Mouse (Mus musculus) megakaryocyte-erythroid progenitor cell, adult 5-6 weeks (primary cell): Measurements from ENCODE around the gene Pnmal1. TPM values are rescaled to one million over a fixed set of nuclear protein-coding genes. Genes with fewer than 3 reads are reported as not detected.

Experiments used
- ATAC-seq: replicated peaks from 2 replicates; pipeline ENCODE4 v1.8.0; 2016; ENCODE audit warnings: mild to moderate bottlenecking, inconsistent platforms; ENCODE audit not compliant: severe bottlenecking, poor library complexity, low FRiP score, low TSS enrichment
- total RNA-seq, 2 experiments: library from RNA; stranded (forward) in 1 of 2; stranded (reverse) in 1 of 2; fragments of 200-1000, 215-1000 nt in 1 of 2; fragments of >200 nt in 1 of 2; fragmentation: Nextera tagmentation in 1 of 2; gene quantifications; 2 replicates each; pipeline ENCODE4 v1.2.3; 2014 to 2017

The Pnmal1 gene
- total RNA-seq, 2 experiments from 2014 or later, result not detected

DNA sequence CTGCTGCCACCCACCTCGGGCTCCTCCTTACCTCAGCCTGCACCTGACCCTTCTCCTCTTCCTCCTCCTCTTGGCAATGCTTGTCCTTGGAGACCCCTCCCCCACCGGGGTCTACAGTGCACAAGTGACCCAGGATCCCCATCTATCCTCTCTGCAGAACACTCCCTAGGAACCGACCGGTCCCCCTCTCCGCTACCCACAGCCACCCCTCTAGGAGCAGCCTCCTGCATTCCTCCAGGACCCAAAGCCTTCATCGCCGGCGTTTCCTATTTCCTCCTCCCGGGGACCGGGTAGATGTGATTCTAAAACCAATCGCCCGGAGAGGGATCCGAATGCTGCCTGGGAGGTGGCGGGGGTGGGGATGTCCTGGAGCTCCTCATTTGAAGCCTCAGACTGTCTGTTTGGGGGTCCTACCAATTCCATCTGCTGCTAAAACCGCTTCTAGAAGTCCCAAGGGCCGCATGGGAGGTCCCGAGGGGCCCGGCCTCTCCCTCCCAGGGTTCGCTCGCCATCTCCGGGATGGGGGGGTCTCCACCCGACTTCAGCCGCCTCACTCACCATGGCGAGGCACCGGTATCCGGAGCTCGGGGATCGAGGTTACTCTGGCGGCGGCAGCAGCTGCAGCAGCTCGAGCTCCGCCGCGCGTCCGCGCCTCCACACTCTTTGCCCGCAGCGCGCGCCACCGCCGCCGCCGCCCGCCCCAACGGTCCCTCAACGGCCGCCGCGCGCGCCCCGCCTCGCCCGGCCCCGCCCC is 36.0 kb upstream of the Pnmal1 start:
- peak; percentile 8 for ATAC-seq

DNA sequence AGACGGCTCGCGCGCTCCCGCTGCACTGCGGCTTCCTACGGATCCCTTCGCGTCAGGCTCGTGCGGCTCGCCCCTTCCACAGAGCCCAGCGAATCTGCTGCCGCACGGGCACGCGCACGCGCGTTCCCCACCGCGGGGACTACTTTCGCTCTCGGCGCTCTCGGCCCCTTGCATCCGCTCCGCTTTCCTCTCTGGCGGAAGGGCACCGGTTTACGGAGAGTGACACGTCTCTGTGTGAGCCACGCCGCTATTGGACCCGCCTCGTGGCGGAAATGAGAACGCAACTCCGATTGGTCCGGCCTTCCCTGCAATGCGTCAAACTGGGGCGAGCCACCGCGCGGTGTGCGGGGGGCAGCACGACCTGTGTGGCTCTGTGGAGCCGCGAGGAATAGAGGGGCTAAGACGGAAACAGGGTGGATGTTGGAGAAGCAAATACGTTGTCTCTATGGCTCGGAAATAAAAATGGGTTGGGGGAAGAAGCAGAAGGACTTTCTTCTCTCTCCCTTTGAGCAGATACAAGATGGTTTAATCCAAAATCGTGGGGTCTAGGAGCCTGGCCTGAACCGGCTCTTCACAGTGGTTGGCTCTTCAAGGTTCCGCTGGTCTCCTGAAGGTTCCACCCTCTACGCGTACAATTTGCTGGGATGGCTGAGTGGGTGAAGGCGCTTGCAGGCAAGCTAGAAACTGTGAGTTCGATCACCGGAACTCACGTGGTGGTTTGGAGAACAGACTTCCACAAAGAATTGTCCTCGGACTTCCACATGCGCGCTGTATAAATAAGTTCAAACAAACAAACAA is 35.2 kb upstream of the Pnmal1 start, which contains the start of gene Calm3:
Calm3 (minus strand) TSS at position 78 of the 798 bp plus-strand sequence.
- ATAC-seq, result peak; percentile 80

DNA sequence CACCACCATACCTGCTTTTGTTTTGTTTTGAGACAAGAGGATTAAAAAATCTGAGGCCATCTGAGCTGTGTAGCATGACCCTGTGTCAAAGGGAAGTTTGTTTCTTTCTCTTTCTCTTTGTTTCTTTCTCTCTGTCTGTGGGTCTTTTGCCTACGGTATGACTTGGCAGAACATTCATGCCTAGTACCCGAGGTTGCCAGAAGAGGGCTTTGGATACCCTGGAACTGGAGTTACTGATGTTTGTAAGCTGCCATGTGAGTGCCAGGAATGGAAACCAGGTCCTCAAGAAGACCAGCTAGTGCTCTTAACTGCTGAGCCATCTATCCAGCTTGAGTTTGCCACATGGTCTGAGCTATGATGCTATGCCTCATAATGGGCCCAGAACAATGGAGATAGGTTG is 31.1 kb upstream of the Pnmal1 start:
- ATAC-seq, result no peak

DNA sequence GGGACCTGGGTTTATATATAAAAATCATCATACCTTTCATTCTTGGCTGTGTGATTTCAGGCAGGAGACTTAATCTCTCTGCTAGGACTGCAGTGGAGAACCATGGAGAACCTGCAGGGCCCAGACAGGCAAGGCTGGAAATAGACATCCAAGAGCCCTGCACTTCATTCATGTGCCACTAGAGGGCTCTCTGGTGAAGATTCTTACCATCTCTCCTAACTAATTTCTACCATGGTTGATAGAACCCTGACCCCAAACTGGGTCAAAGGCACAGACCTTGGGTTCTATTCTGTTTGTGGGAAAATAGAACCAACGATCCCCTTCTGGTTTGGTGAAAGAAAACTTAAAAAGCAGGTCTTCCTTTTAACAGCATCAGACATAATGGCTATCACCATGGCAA is 28.6 kb upstream of the Pnmal1 start:
- peak; percentile 71 for ATAC-seq

GRCm38 (mm10) chr7:16931968-16932627 is 27.4 kb upstream of the Pnmal1 start:
- ATAC-seq, result peak; percentile 77

DNA sequence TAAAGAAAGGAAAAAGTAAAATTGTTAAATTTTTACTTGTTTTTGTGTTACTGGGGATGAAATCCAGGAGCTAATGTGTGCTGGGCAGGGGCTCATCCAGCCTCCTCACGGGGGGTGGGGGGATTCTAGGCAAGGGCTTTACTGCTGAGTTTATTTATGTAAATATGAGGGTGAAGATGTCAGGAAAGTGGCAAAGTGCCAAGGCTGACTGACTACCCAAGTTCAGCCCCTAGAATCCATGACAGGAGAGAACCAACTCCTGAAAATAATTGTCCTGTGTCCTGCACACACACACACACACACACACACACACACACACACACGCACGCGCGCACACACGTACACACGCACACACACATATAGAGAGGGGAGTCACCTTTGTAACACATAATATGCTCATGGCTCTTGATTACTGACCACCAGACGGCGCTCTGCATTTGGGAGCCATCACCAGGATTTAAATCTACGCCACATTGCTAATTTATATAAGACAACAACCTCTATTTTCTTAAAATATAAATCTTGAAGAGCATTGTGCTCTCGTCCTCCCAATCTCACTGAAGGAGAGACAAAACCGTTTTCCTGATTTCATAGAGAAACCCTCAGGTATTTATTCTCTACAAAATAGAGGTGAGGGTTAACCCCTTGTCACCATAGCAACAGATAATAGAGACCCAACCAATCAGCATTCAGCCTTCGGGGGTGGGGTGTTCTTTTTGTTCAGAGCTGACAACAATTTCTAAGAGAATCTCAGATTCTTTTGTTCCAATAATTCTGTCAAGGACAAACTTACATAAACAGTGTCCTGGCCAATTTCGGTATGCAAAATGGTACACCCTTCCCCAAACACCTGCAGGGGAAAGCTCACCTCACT is 26.5 kb upstream of the Pnmal1 start:
- ATAC-seq, result peak; percentile 43; the same call in 1 of the 2 replicates

DNA sequence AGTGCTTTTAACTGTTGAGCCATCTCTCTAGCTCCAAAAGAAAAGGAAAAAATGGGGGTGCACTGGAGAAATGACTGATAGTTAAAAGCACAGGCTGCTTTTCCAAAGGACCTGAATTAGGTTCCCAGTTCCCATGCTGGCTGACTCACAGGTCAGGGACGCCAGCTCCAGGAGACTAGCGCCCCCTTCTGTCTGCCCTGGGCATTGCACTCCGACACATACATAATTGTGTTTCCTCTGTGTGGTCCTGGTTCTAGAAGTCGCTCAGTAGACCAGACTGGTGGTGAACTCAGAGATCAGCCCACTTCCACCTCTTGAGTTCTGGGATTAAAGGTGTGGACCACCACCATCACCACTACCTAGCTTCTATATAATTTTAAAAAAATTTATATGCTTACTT is 22.2 kb upstream of the Pnmal1 start:
- no peak for ATAC-seq

DNA sequence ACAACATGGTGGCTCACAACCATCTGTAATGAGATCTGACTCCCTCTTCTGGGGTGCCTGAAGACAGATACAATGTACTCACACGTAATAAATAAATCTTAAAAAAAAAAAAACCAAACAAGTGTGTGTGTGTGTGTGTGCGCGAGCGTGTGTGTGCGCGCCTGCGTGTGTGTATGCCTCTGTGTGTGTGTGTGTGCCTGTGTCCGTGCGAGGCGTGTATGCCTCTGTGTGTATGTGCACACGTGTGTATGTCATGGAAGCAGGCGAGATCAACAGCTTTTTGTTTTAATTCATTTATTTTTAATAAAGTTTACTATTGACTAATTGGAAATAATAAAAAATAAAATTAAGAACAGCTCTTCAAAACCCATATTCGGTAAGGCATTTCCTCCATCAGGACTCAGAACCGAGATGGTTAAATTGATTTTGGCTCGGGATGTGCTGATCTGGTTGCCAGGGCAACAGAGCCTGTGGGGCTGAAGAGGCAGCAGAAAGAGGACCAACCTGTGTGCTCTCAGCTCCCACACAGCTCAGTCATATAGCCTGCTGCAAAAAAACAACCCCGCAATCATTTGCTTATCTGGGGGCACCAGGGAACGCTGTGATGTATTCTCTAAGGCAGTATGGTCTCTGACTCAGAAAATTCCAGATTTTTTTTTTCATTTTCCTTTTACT is 21.2 kb upstream of the Pnmal1 start:
- no peak for ATAC-seq

DNA sequence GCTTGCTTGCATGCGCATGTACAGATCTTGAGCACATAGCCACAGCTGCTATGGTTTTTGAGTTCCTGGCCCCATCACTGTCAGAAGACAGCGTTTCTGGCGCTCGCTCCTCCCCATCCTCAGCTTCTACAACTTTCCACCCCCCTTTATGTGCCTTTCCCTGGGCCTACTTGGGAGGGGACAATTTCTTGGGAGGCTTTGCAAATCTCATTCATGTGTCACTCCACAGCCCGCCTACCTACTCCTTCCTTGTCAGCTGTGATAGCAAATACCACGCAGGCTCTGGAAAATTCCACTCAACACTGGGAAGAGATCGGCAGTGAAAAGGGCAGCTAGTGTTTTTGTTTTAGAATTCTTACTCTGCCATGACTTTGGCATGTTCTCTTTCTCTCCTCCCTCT is 19.2 kb upstream of the Pnmal1 start:
- ATAC-seq, result no peak

GRCm38 (mm10) chr7:16942861-16943260 is 16.6 kb upstream of the Pnmal1 start:
- no peak for ATAC-seq

DNA sequence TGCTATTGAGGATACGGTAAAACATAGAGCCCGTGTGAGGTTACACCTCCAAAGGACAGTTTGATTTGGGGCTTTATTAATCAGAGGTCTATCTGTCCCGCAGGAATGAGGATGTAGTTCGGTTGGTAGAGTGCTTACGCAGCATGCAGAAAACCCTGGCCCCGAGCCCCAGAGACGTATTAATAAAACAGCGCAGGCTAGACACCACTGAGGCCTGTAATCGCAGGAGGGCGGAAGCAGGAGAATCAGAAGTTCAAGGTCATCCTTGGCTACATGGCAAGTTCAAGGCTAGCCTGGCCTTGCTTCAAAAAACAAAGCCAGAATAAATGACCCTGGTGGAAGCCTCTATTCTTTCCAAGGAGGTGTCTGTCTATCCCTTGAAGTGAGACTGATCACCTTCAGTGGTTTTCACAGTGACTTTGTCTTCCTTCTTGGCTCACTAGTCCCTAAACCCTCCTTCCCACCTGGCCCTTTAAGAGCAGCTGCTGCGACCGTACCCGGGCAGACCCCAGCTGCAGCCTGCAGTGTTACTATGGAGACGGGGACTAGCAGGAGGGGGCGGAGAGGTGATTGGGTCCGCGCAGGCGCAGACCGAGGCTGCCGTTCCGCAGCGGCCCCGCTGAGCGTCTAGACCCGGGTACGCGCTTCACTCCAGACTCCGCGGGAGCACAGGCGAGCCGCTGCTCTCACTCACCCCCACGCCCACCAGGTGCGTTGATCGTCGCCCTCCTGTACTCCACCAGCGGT is 15.2 kb upstream of the Pnmal1 start, which contains the start of gene Pnmal2:
Pnmal2 (plus strand) TSS at position 622 of the 747 bp plus-strand sequence.
- ATAC-seq, result peak; percentile 51; the same call in 1 of the 2 replicates

GRCm38 (mm10) chr7:16944808-16945315 is 14.6 kb upstream of the Pnmal1 start:
- no peak for ATAC-seq

GRCm38 (mm10) chr7:16945419-16945818 is 14.1 kb upstream of the Pnmal1 start:
- no peak for ATAC-seq

DNA sequence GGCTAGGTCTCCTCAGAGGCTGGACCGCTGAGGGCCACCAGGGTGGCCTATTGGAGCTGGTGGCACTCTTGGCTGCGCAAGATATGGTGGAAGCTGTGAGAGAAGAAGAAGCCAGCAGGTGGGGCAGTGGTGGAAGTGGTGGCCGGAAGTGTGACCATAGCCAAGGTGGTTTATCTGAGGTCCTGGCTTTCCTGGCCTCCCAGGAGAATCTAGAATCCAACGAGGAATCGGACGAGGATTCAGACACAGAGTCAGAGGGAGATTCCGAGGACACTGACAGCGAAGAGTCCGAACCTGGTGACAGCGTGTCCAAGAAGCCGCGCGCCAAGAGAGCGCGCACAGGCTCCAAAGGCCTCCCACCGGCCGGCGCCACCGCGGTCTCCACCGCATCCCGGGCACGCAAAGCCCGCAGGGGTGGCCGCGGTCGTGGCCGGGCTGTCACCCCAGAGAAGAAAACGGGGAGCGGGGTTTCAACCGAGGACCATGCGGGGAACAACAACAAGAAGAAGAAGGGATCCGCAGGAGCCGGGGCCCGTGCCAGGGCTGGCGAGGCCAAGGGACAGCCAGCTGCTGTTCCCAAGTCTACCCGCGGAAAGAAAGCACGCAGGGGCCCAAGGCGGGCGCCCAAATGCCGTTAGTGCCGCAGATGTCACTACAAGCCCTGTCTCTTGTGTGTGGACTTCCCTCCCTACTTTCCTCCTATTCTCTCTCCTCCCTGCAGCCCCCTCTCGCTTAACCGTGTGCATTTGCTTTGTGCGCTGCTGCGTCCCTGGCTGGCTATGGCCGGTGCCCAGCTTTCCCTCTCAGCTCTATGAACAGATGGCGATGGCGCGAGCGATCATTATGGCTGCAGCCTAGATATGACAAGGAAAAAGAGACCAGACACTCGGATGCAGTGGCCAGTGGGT is 12.8 kb upstream of the Pnmal1 start:
- no peak for ATAC-seq

GRCm38 (mm10) chr7:16947349-16947895 is 12.1 kb upstream of the Pnmal1 start:
- ATAC-seq, result no peak

DNA sequence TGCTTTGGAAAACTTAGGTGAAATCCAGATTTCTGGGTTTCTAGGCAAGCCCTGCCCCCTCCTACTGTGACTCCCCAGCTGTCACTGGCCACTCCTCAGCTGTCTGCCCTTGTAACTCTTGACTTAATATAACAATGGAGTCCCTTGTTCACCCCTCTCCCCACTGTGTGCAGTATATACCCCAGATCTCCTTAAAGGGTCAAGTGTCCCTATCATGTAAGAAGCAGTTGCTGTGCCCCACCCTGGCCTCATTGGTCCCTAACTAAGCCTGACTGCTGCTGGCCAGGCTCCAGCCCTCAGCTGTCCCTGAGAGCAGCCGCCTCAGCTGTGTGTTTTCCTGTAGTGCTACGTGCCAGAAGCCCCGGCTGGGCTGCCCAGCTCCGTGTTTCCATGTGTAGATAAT is 11.5 kb upstream of the Pnmal1 start:
- no peak for ATAC-seq
